Mouse (Mus musculus) skeletal muscle tissue, postnatal 0 days (tissue): ENCODE data around the gene Ormdl1. TPM values are rescaled to one million over a fixed set of nuclear protein-coding genes. Genes with fewer than 3 reads are reported as not detected.

Experiments used
- polyA plus RNA-seq: library from polyadenylated mRNA; unstranded; fragments of >200 nt; fragmentation: Nextera tagmentation; extraction: Ambion mirVana; gene quantifications from 2 replicates; pipeline ENCODE4 v1.2.1, GENCODE M21; 2015

The Ormdl1 gene
- polyA plus RNA-seq = 12.0 and 12.8 TPM in 2 replicates

DNA sequence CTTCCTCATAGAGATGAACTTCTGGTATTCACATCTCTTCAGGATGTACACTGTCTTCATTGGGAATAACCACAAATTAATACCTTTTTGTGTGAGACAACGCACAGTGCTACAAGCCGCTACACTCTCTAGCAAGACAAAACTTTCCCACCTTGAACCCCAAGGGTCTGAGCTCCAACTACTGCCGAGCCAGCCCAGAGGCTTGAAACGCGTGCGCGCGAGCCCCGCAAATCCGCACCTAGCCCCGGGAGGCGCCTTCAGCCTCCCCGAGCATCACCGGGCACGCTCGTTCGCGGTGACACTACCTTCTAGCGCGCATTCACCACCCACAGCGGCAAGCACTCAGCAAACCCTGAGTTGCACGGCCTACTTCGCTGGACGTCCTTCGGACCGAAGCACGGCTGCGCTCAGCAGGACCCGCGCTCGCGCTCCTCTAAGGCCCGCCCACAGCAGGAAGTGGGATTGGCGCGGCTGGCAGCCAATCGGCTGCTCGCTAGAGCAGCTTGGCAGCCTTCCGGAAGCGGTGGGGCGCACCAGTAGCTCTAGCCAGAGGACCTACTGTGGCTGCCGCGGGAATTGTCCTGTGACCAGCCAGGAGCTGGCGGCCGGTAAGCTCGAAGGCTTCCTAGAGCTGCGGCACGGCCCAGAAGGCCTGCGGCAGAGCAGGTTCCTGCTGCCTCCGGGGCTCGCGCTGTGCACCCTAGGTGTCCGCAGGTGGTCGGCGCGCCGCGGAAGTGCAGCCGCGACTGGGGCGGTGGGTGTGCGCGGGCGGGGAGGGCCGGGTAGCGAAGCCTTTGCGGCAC, at the start of gene Ormdl1, which contains the start of the genes Pms1 and Gm28778:
Gene Ormdl1 (plus strand): TSS at position 515 of the 803 bp plus-strand sequence.
Gene Pms1 (minus strand): TSS at position 438 of the 803 bp plus-strand sequence.
Gene Gm28778 (plus strand): TSS at position 531 of the 803 bp plus-strand sequence.

DNA sequence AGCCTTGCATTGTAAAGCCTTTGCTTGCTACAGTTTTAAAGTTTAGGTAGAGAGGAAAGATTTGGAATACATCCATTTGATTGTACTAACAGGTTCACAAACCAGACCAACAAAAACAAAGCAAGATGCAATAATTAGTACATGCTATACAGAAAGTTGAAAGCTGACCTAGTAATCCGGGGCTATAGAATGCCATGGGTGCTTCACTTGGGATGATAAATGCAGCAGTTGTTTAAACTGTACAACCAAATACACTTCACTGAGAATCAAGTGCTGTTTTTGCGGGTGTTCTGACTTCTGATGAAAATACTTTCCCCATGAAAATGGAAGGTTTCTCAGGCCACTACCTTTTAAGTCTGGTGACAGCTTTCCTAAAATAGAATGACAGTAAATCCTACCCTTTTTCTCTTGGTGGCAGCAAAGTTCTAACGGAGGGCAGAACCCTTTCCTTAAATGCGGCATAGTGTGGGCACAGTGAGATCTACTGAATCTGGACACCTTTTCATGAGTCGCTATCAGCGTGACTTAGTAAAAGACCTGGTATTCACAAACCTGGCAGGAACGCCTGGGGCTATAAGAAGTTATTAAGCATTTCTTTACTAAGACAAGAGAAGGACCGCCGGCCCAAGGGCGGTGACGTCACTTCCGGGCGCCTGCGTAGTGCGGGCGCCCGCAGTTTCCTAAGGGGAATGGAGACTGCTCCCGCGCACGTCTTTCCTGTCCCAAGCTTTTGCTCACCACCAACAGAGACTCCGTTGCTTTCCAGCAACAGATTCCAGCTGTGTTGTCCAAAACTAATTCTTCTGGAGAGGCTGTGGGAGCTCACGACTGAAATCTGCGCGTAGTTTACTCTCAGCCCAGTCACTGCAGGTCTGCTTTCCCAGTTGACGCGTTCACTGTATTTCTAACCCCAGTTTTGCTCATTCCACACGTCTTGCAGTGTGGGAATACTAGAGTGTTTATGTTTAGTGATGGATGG, 16.4 kb downstream of the Ormdl1 start, which contains the start of gene Osgepl1:
Gene Osgepl1 (plus strand): TSS at position 636 of the 979 bp plus-strand sequence.

GRCm38 (mm10) chr1:53352327-53353261, 55.7 kb downstream of the Ormdl1 start, which contains the start of the genes Asdurf, Gm28551 and Asnsd1:
TSS of gene Asdurf (minus strand) at chr1:53352619.
TSS of gene Gm28551 (minus strand) at chr1:53352667.
TSS of gene Asnsd1 (minus strand) at chr1:53352752.

Other genes with a start within 250 kb of the Ormdl1 start
- 54.9 and 63.8 TPM in 2 replicates for gene Mstn, start 235.5 kb upstream of the Ormdl1 start, polyA plus RNA-seq
- gene 1700019A02Rik, start 109.5 kb upstream of the Ormdl1 start, polyA plus RNA-seq = not detected in 2 replicates
- gene Pms1, start 77 bp upstream of the Ormdl1 start, polyA plus RNA-seq = 5.6 and 7.1 TPM in 2 replicates
- not detected in 2 replicates for gene Gm28778, start within 50 bp of the Ormdl1 start, polyA plus RNA-seq
- gene Osgepl1, start 16.5 kb downstream of the Ormdl1 start, polyA plus RNA-seq = 29.9 and 31.5 TPM in 2 replicates
- gene Asdurf, start 55.5 kb downstream of the Ormdl1 start, polyA plus RNA-seq = 10.0 and 19.4 TPM in 2 replicates
- 0.23 and 0.37 TPM in 2 replicates for gene Gm28551, start 55.6 kb downstream of the Ormdl1 start, polyA plus RNA-seq
- gene Asnsd1, start 55.7 kb downstream of the Ormdl1 start, polyA plus RNA-seq = 70.2 and 75.5 TPM in 2 replicates